Mouse (Mus musculus): ENCODE data around the gene R3hdm2.

R3hdm2 gene

GRCm38 (mm10) chr10:127432466-127432865 is 52.3 kb downstream of the R3hdm2 start:
- CTCF ChIA-PET, result no interaction called here
- POLR2A ChIA-PET, result interaction anchor here in 1 of 4 experiments (2.3 kb wide), 1 partner anchor 11 kb away, joined by 9 read pairs; no protein-coding TSS in a partner anchor

- POLR2A ChIA-PET, result interaction anchor here in 1 of 4 experiments (0.6 kb wide), 1 partner anchor 46 kb away, joined by 9 read pairs; no protein-coding TSS in a partner anchor
- CTCF ChIA-PET, result interaction anchor here in 2 of 4 experiments (0.6 kb wide), 2 partner anchors 58 to 87 kb away, joined by 3 to 5 read pairs; no protein-coding TSS in a partner anchor
Observed at GRCm38 (mm10) chr10:127437354-127438113, 57.4 kb downstream of the R3hdm2 start.

GRCm38 (mm10) chr10:127453701-127454100 is 73.6 kb downstream of the R3hdm2 start:
- CTCF ChIA-PET, result interaction anchor here (0.6 to 0.8 kb wide), 4 partner anchors 18 to 310 kb away, joined by 3 to 6 read pairs (median 4); no protein-coding TSS in a partner anchor
- POLR2A ChIA-PET, result interaction anchor here in 3 of 4 experiments (0.6 to 1.9 kb wide), 3 partner anchors 9 to 56 kb away, joined by 3 to 5 read pairs (median 4); partner anchors contain the start of gene Stac3 (in 1 of the 3)

- POLR2A ChIA-PET, result interaction anchor here in 2 of 4 experiments (0.7 to 1.4 kb wide), 3 partner anchors 9 to 13 kb away, joined by 4 to 5 read pairs (median 4); no protein-coding TSS in a partner anchor
- CTCF ChIA-PET, result interaction anchor here in 3 of 4 experiments (0.5 to 0.7 kb wide), 3 partner anchors 51 to 1126 kb away, joined by 3 to 6 read pairs (median 3); no protein-coding TSS in a partner anchor
Observed at GRCm38 (mm10) chr10:127462411-127463096, 82.4 kb downstream of the R3hdm2 start.

- CTCF ChIA-PET, result interaction anchor here in 2 of 4 experiments (0.5 to 0.7 kb wide), 3 partner anchors 8 to 290 kb away, joined by 3 to 6 read pairs (median 3); no protein-coding TSS in a partner anchor
- POLR2A ChIA-PET, result interaction anchor here in 3 of 4 experiments (0.5 to 0.7 kb wide), 4 partner anchors 9 to 207 kb away, joined by 3 to 7 read pairs (median 4); no protein-coding TSS in a partner anchor
Observed at GRCm38 (mm10) chr10:127471281-127471988, 91.3 kb downstream of the R3hdm2 start.

GRCm38 (mm10) chr10:127472722-127473121 is 92.6 kb downstream of the R3hdm2 start:
- POLR2A ChIA-PET, result interaction anchor here in 1 of 4 experiments (0.7 kb wide), 1 partner anchor 14 kb away, joined by 5 read pairs; no protein-coding TSS in a partner anchor
- CTCF ChIA-PET, result interaction anchor here in 2 of 4 experiments (0.7 kb wide), 3 partner anchors 31 to 1708 kb away, joined by 4 to 5 read pairs (median 4); no protein-coding TSS in a partner anchor

- ChIA-PET CTCF (interaction anchor here in 2 of 4 experiments (0.6 to 1.5 kb wide), 3 partner anchors 63 to 150 kb away, joined by 3 to 4 read pairs (median 3); no protein-coding TSS in a partner anchor), POLR2A (interaction anchor here in 1 of 4 experiments (0.6 to 2.3 kb wide), 3 partner anchors 10 to 398 kb away, joined by 4 to 7 read pairs (median 6); no protein-coding TSS in a partner anchor)
Observed at GRCm38 (mm10) chr10:127475175-127475574, 95.0 kb downstream of the R3hdm2 start.

GRCm38 (mm10) chr10:127476541-127476940 is 96.4 kb downstream of the R3hdm2 start:
- ChIA-PET CTCF (interaction anchor here in 1 of 4 experiments (0.7 to 1.0 kb wide), 3 partner anchors 18 to 32 kb away, joined by 3 to 4 read pairs (median 4); no protein-coding TSS in a partner anchor), POLR2A (interaction anchor here in 1 of 4 experiments (1.2 to 2.3 kb wide), 2 partner anchors 11 to 37 kb away, joined by 3 to 7 read pairs; no protein-coding TSS in a partner anchor)

- CTCF ChIA-PET, result interaction anchor here (0.6 to 1.0 kb wide), 6 partner anchors 13 to 180 kb away, joined by 3 to 4 read pairs (median 3); no protein-coding TSS in a partner anchor
- POLR2A ChIA-PET, result no interaction called here
Observed at GRCm38 (mm10) chr10:127477301-127477700, 97.2 kb downstream of the R3hdm2 start.

GRCm38 (mm10) chr10:127479131-127479530 is 99.0 kb downstream of the R3hdm2 start:
- POLR2A ChIA-PET, result interaction anchor here in 3 of 4 experiments (0.7 to 1.6 kb wide), 6 partner anchors 13 to 145 kb away, joined by 3 to 5 read pairs (median 3); no protein-coding TSS in a partner anchor
- CTCF ChIA-PET, result interaction anchor here (0.5 to 2.0 kb wide), 33 partner anchors 8 to 368 kb away, joined by 3 to 12 read pairs (median 4); partner anchors contain the start of gene Gli1 (in 1 of the 4)

- ChIA-PET POLR2A (interaction anchor here in 3 of 4 experiments (0.6 to 1.7 kb wide), 9 partner anchors 9 to 414 kb away, joined by 3 to 4 read pairs (median 3); no protein-coding TSS in a partner anchor), CTCF (interaction anchor here in 3 of 4 experiments (0.5 to 2.4 kb wide), 12 partner anchors 9 to 142 kb away, joined by 3 to 9 read pairs (median 3); no protein-coding TSS in a partner anchor)
Observed at GRCm38 (mm10) chr10:127480833-127481813, 101.0 kb downstream of the R3hdm2 start.

- CTCF ChIA-PET, result interaction anchor here in 1 of 4 experiments (1.1 kb wide), 1 partner anchor 27 kb away, joined by 3 read pairs; no protein-coding TSS in a partner anchor
- POLR2A ChIA-PET, result interaction anchor here in 2 of 4 experiments (0.6 to 0.7 kb wide), 2 partner anchors 10 to 584 kb away, joined by 3 to 7 read pairs; no protein-coding TSS in a partner anchor
Observed at GRCm38 (mm10) chr10:127485235-127485634, 105.1 kb downstream of the R3hdm2 start.

GRCm38 (mm10) chr10:127488856-127489255 is 108.7 kb downstream of the R3hdm2 start:
- CTCF ChIA-PET, result interaction anchor here in 1 of 4 experiments (1.3 kb wide), 1 partner anchor 10 kb away, joined by 3 read pairs; no protein-coding TSS in a partner anchor
- POLR2A ChIA-PET, result no interaction called here

- ChIA-PET POLR2A (interaction anchor here in 2 of 4 experiments (1.2 to 1.8 kb wide), 7 partner anchors 9 to 172 kb away, joined by 3 to 4 read pairs (median 4); partner anchors contain the start of gene Lrp1 (in 1 of the 2)), CTCF (interaction anchor here in 3 of 4 experiments (0.6 to 3.2 kb wide), 8 partner anchors 9 to 47 kb away, joined by 3 to 12 read pairs (median 3); partner anchors contain the start of gene Stac3 (in 1 of the 3))
Observed at GRCm38 (mm10) chr10:127490160-127491127, 110.3 kb downstream of the R3hdm2 start.

- ChIA-PET CTCF (interaction anchor here in 3 of 4 experiments (0.6 to 3.2 kb wide), 8 partner anchors 9 to 65 kb away, joined by 3 to 12 read pairs (median 3); no protein-coding TSS in a partner anchor), POLR2A (interaction anchor here in 2 of 4 experiments (1.0 to 1.8 kb wide), 7 partner anchors 9 to 171 kb away, joined by 3 to 4 read pairs (median 3); partner anchors contain the start of gene Lrp1 (in 1 of the 2))
Observed at GRCm38 (mm10) chr10:127491128-127491512, 111.0 kb downstream of the R3hdm2 start.
